Mouse (Mus musculus) heart, embryonic 10.5 days (tissue): ENCODE results near the gene Drc7. TPM values are rescaled to one million over a fixed set of nuclear protein-coding genes. Genes with fewer than 3 reads are reported as not detected.

ENCODE experiments used
- DNase-seq: peaks from one replicate; pipeline ENCODE4 v3.0.0-alpha.2; 2017; ENCODE audit warnings: low spot score
- H3K27ac ChIP-seq: fragments of 300-500 bp; sonication (generic); 2 replicates; pipeline ENCODE4 v1.5.1; 2016; ENCODE audit warnings: mild to moderate bottlenecking
- H3K27me3 ChIP-seq: fragments of 300-500 bp; sonication (generic); 2 replicates; pipeline ENCODE4 v1.6.1; 2016; ENCODE audit warnings: mild to moderate bottlenecking; ENCODE audit not compliant: poor library complexity, insufficient read depth, severe bottlenecking
- H3K36me3 ChIP-seq: fragments of 300-500 bp; sonication (generic); 2 replicates; pipeline ENCODE4 v1.6.1; 2016; ENCODE audit warnings: mild to moderate bottlenecking, moderate library complexity
- H3K4me1 ChIP-seq: fragments of 300-500 bp; sonication (generic); 2 replicates; pipeline ENCODE4 v1.6.1; 2016; ENCODE audit warnings: mild to moderate bottlenecking
- H3K4me3 ChIP-seq: fragments of 300-500 bp; sonication (generic); 2 replicates; pipeline ENCODE4 v1.5.1; 2016; ENCODE audit warnings: mild to moderate bottlenecking, moderate library complexity
- H3K9me3 ChIP-seq: fragments of 300-500 bp; sonication (generic); 2 replicates; pipeline ENCODE4 v1.6.1; 2016; ENCODE audit warnings: mild to moderate bottlenecking, moderate library complexity
- WGBS: fragments of 180-500 bp; shearing (Covaris S2); methylation state at CpG from one replicate; pipeline ENCODE4 v1.1.7; 2016; 5-methylcytosine and 5-hydroxymethylcytosine counted together
- polyA plus RNA-seq: library from polyadenylated mRNA; unstranded; fragments of >200 nt; fragmentation: Nextera tagmentation; extraction: Ambion mirVana; gene quantifications from 2 replicates; pipeline ENCODE4 v1.2.1, GENCODE M21; 2016

Drc7 gene
- polyA plus RNA-seq, 1 experiment from 2014 or later = not detected

GRCm38 (mm10) chr8:95037106-95037925 lies 17.6 kb upstream of the Drc7 start:
- no peak overlapping the region for H3K4me3 ChIP-seq
- H3K9me3 ChIP-seq = no peaks in the 10 kb centered on the region
- 0 out of 2 replicates have a peak, but pooled peaks cover 5% of the 10 kb centered on the region for H3K27me3 ChIP-seq
- DNase-seq = no peak
- 62% methylated on average over 7 of the region's 7 CpGs for WGBS
- H3K36me3 ChIP-seq = no peaks in the 10 kb centered on the region
- no peaks in the 10 kb centered on the region for H3K4me1 ChIP-seq
- H3K27ac ChIP-seq = no peak overlapping the region

- Histone ChIP-seq H3K4me3 (no peak overlapping the region), H3K27me3 (no peaks in the 10 kb centered on the region), H3K4me1 (no peaks in the 10 kb centered on the region), H3K36me3 (no peaks in the 10 kb centered on the region), H3K27ac (no peak overlapping the region), H3K9me3 (no peaks in the 10 kb centered on the region)
- WGBS = 61% methylated on average over 6 of the region's 6 CpGs
- no peak for DNase-seq
These were observed 12.8 kb upstream of the Drc7 start for GRCm38 (mm10) chr8:95041883-95042784.

GRCm38 (mm10) chr8:95044811-95045210 lies 10.1 kb upstream of the Drc7 start:
- WGBS = 66% methylated on average over 4 of the region's 4 CpGs
- Histone ChIP-seq H3K4me3 (no peak overlapping the region), H3K4me1 (no peaks in the 10 kb centered on the region), H3K27ac (no peak overlapping the region), H3K36me3 (no peaks in the 10 kb centered on the region), H3K9me3 (no peaks in the 10 kb centered on the region), H3K27me3 (no peaks in the 10 kb centered on the region)
- no peak for DNase-seq

DNA sequence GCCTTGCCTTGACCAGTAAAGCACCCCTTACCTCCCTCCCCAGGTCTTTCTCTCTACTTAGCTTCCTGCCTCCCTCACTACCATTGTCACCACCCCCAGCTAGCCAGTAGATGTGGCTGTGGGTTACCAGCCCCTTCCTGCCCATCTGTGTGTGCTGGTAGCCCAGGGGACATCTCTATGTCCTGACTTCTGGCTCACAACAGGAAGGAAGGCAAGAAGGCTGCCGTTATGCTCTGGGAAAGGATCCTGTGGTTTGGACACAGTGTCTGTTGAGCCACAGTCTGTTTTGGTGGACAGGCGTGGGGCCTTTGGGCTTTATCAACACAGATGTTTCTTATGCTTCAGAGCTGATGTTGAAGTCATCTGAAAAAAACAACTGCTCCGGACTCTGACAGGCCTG lies 7.9 kb upstream of the Drc7 start:
- Histone ChIP-seq H3K36me3 (no peaks in the 10 kb centered on the region), H3K27me3 (no peaks in the 10 kb centered on the region), H3K9me3 (no peaks in the 10 kb centered on the region), H3K27ac (no peak overlapping the region), H3K4me3 (no peak overlapping the region), H3K4me1 (no peaks in the 10 kb centered on the region)
- DNase-seq = no peak
- WGBS = 69% methylated on average over 3 of the region's 3 CpGs

GRCm38 (mm10) chr8:95047884-95048680 lies 6.8 kb upstream of the Drc7 start:
- Histone ChIP-seq H3K36me3 (no peaks in the 10 kb centered on the region), H3K9me3 (no peaks in the 10 kb centered on the region), H3K27ac (no peak overlapping the region), H3K27me3 (no peaks in the 10 kb centered on the region), H3K4me1 (no peaks in the 10 kb centered on the region), H3K4me3 (no peak overlapping the region)
- WGBS = 71% methylated on average over 6 of the region's 6 CpGs
- no peak for DNase-seq

GRCm38 (mm10) chr8:95049636-95050035 lies 5.3 kb upstream of the Drc7 start:
- H3K27ac ChIP-seq = no peak overlapping the region
- no peaks in the 10 kb centered on the region for H3K4me1 ChIP-seq
- H3K27me3 ChIP-seq = no peaks in the 10 kb centered on the region
- no peaks in the 10 kb centered on the region for H3K36me3 ChIP-seq
- H3K9me3 ChIP-seq = no peaks in the 10 kb centered on the region
- no peak overlapping the region for H3K4me3 ChIP-seq
- WGBS = 59% methylated on average over 2 of the region's 2 CpGs
- no peak for DNase-seq

DNA sequence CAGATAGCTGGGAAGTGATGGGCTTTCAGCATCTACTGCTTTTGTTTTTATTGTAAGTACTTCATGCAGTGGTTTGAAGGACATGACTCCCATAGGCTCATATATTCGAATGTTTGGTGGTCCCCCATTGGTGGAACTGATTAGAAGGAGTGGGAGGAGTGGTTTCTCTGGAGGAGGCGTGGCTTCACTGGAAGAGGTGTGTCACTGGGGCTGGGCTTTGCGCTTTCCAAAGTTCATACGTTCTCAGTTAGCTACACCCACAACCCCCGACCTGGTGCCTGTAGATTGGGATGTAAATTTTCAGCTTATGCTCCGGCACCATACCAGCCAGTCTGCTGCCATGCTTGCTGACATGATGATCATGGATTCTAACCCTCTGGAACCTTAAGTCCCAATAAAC lies 465 bp upstream of the Drc7 start:
- H3K27me3 ChIP-seq = no peaks in the 10 kb centered on the region
- H3K9me3 ChIP-seq = no peaks in the 10 kb centered on the region
- peak; percentile 79 for DNase-seq
- H3K27ac ChIP-seq = no peak overlapping the region
- H3K36me3 ChIP-seq = no peaks in the 10 kb centered on the region
- WGBS = 49% methylated on average over 6 of the region's 6 CpGs
- no peak overlapping the region for H3K4me3 ChIP-seq
- H3K4me1 ChIP-seq = peaks cover 7% of the 10 kb centered on the region; the same call in 1 of the 2 replicates

DNA sequence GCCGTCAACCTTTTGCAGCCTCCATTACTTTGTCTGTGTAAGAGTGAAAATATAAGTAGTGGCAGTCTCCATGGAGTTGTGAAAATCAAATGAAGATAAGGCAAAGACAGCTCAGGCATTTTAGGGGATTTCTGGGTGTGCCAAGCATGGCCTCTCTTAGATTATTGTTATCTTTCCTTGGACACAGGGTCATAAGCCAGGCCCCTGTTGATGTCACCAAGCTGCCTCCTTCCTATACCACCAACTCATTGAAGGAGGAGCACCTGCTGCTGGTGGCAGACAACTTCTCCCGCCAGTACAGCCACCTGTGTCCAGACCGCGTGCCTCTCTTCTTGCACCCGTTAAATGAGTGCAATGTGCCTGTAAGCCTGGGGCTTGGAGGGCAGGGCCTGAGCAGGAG lies 1.5 kb downstream of the Drc7 start:
- Histone ChIP-seq H3K4me3 (no peak overlapping the region), H3K9me3 (no peaks in the 10 kb centered on the region), H3K36me3 (no peaks in the 10 kb centered on the region), H3K4me1 (peaks cover 11% of the 10 kb centered on the region; the same call in 1 of the 2 replicates), H3K27ac (no peak overlapping the region), H3K27me3 (no peaks in the 10 kb centered on the region)
- WGBS = 75% methylated on average over 5 of the region's 5 CpGs
- no peak for DNase-seq

DNA sequence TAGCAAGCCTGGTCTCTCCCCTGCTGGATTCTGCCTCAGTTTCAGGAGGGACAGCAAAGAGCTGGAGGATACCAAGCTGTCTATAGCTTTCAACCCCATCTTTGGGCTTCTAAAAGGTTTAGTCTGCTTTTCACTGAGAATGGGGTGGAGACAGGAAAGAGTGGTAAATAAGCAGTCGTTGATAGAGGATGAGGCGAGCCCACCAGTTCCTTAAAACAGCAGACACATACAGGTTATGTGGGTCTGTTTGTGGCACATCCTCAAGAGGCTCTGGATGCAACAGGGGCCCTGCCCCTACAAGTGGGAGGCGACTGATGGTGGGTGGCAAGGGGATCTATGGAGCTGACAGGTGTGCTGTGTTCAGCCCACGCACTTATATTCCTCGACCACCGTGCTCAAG lies 3.8 kb downstream of the Drc7 start:
- peak overlapping the region; percentile 22; the same call in 1 of the 2 replicates for H3K27ac ChIP-seq
- H3K9me3 ChIP-seq = no peaks in the 10 kb centered on the region
- no peak overlapping the region for H3K4me3 ChIP-seq
- DNase-seq = no peak
- peaks cover 11% of the 10 kb centered on the region; the same call in 1 of the 2 replicates for H3K4me1 ChIP-seq
- H3K27me3 ChIP-seq = no peaks in the 10 kb centered on the region
- H3K36me3 ChIP-seq = no peaks in the 10 kb centered on the region
- WGBS = 76% methylated on average over 6 of the region's 6 CpGs

DNA sequence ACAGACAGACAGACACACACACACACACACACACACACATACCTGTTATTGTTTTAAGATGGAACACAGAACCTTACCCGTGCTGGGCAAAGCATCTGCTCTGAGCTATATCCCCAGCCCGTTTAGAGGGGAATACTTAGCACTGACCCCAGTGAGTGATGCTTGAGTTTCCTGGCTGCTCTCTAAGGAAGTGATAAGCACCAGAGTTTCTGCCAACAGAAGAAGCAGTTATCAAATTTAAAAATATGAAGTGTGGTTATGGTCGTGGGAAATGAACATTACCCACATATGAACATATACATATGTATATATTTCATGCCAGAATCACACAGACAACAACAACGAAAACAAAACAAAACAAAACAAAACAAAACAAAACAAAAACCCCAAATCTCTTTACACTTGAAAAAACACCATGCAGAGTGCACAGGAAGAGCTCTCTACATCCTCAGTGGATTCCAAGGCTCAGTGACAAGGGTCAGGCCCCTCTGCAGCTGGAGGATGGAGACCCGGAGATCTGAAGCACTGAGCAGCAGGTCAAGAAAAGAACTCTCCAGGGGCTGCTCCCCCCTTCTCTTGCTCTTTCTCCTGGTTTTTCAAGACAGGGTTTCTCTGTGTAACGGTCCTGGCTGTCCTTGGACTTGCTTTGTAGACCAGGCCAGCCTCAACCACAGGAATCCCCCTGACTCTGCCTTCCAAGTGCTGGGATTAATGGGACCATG lies 5.1 kb downstream of the Drc7 start:
- Histone ChIP-seq H3K36me3 (no peaks in the 10 kb centered on the region), H3K9me3 (no peaks in the 10 kb centered on the region), H3K27ac (no peak overlapping the region), H3K4me1 (peaks cover 11% of the 10 kb centered on the region; the same call in 1 of the 2 replicates), H3K27me3 (no peaks in the 10 kb centered on the region), H3K4me3 (no peak overlapping the region)
- DNase-seq = no peak
- 55% methylated on average over 6 of the region's 6 CpGs for WGBS

DNA sequence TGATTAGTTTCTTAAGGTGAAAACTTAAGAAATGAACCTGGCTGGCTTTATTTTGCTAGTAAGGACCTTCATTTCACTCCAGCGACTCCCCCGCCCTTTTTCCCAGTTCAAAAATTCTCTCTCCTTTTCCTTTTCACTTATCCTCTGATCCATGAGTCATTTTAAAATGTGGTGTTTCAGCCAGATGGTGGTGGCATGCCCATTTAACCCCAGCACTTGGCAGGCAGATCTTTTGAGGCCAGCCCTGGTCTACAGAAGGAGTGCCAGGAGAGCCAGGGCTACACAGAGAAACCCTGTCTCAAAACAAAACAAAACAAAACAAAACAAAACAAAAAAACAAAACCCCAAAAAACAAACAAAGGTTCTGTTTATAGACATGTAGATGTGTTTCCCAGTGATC lies 9.6 kb downstream of the Drc7 start:
- H3K27me3 ChIP-seq = no peaks in the 10 kb centered on the region
- H3K27ac ChIP-seq = no peak overlapping the region
- no peaks in the 10 kb centered on the region for H3K9me3 ChIP-seq
- no peaks in the 10 kb centered on the region for H3K36me3 ChIP-seq
- H3K4me1 ChIP-seq = 0 out of 2 replicates have a peak, but pooled peaks cover 3% of the 10 kb centered on the region
- WGBS = 86% methylated on average over 2 of the region's 2 CpGs
- DNase-seq = no peak
- H3K4me3 ChIP-seq = no peak overlapping the region

DNA sequence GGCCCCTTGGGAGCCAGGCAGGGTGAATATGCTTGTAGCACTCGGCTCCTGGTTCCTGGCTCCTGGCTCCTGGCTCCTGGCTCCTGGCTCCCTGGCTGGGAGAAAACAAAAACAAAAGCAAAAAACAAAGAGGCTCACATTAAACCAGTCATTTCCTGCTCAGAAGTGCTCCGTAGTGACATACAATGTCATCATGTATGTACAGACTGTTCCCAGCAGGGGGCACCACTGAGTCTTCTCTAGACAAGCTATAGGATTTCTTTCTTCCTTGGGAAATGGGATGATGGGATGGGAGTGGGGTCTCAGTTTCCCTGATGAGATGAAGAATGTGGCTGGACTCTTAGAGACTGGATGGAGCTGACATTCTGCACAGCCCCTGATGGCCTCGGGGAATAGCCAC lies 12.7 kb downstream of the Drc7 start:
- peaks cover 4% of the 10 kb centered on the region; the same call in 1 of the 2 replicates for H3K27me3 ChIP-seq
- no peaks in the 10 kb centered on the region for H3K9me3 ChIP-seq
- 43% methylated on average over 3 of the region's 3 CpGs for WGBS
- DNase-seq = no peak
- no peaks in the 10 kb centered on the region for H3K4me1 ChIP-seq
- no peak overlapping the region for H3K4me3 ChIP-seq
- no peaks in the 10 kb centered on the region for H3K36me3 ChIP-seq
- no peak overlapping the region for H3K27ac ChIP-seq
